Mouse (Mus musculus) macrophage (primary cell): ENCODE data around the gene Stap1. TPM values are rescaled to one million over a fixed set of nuclear protein-coding genes. Genes with fewer than 3 reads are reported as not detected.

ENCODE experiments used
- H3K27ac ChIP-seq: fragments of 350-480 bp; formaldehyde crosslinking; 2 replicates; pipeline ENCODE4 v1.9.0; 2021
- H3K36me3 ChIP-seq: fragments of 350-480 bp; formaldehyde crosslinking; 2 replicates; pipeline ENCODE4 v1.9.0; 2021; ENCODE audit errors: inconsistent target
- H3K4me3 ChIP-seq: fragments of 350-480 bp; formaldehyde crosslinking; 2 replicates; pipeline ENCODE4 v1.9.0; 2021; ENCODE audit errors: inconsistent target
- H3K79me2 ChIP-seq: fragments of 350-480 bp; formaldehyde crosslinking; 2 replicates; pipeline ENCODE4 v1.9.0; 2021; ENCODE audit errors: inconsistent target
- WGBS: methylation state at CpG from one replicate; pipeline ENCODE4 v1.1.7; 2026; ENCODE audit warnings: inconsistent platforms; ENCODE audit not compliant: missing documents; 5-methylcytosine and 5-hydroxymethylcytosine counted together
- polyA plus RNA-seq: library from polyadenylated mRNA; stranded (reverse); fragments of 250-400 nt; gene quantifications from 3 replicates; pipeline ENCODE4 v1.2.4, GENCODE M21; 2018; ENCODE audit warnings: inconsistent platforms

Gene Stap1
- polyA plus RNA-seq, 1 experiment from 2014 or later = 42.1 TPM

DNA sequence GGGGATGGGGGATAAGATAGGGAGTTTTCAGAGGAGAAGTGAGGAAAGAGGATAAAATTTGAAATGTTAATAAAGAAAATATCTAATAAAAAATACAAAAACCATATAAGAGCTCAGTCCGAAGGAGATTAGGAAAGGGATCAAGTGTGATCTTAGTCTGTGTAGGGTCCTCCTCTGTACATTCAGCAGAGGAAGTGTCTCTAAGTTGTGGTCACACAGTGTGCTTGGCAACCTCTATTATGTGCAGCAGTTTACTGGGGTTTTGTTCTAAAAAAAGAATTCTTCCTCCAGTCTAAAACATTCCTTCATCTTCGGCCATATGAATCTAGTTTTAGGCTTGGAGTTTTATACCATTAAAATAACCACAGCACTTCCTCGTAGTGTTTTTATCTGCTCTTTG lies 27.4 kb downstream of the Stap1 start:
- Histone ChIP-seq H3K36me3 (peaks cover 10% of the 10 kb centered on the region; the same call in 1 of the 2 replicates), H3K79me2 (no peaks in the 10 kb centered on the region), H3K4me3 (no peak overlapping the region), H3K27ac (no peak overlapping the region; the same call in 1 of the 2 replicates)
- WGBS = 9% methylated on average over 3 of the region's 3 CpGs

DNA sequence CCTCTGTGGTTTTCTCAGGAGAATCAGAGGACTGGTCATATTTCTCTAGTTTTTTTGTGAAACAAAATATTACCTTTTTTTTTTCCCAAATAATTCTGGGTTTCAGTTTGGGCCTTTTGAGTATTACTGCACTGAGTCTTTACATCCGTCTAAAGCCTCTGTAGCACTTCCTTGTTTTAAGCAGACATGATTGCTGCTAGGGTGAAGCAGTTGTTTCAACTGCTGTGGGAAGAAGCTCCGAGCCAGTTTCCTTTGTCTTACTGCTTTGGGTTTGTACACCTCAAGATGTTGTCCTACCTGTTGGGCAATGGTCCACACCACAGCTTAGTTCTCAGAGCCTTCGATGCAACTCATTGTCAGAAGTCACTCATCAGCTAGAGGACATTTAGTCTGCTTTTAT lies 29.1 kb downstream of the Stap1 start:
- WGBS = 26% methylated on average over 3 of the region's 3 CpGs
- peaks cover 8% of the 10 kb centered on the region; the same call in 1 of the 2 replicates for H3K36me3 ChIP-seq
- H3K79me2 ChIP-seq = no peaks in the 10 kb centered on the region
- peak overlapping the region; percentile 49 for H3K27ac ChIP-seq
- H3K4me3 ChIP-seq = no peak overlapping the region

GRCm38 (mm10) chr5:86102176-86102575 lies 30.6 kb downstream of the Stap1 start:
- Histone ChIP-seq H3K79me2 (no peaks in the 10 kb centered on the region), H3K27ac (no peak overlapping the region), H3K4me3 (no peak overlapping the region), H3K36me3 (peaks cover 11% of the 10 kb centered on the region; the same call in 1 of the 2 replicates)
- WGBS = 100% methylated on average over 2 of the region's 2 CpGs

- no peak overlapping the region for H3K27ac ChIP-seq
- no peaks in the 10 kb centered on the region for H3K79me2 ChIP-seq
- no peak overlapping the region for H3K4me3 ChIP-seq
- 95% methylated on average over 2 of the region's 2 CpGs for WGBS
- peaks cover 13% of the 10 kb centered on the region; the same call in 1 of the 2 replicates for H3K36me3 ChIP-seq
These were observed 35.1 kb downstream of the Stap1 start for GRCm38 (mm10) chr5:86106610-86107009.

DNA sequence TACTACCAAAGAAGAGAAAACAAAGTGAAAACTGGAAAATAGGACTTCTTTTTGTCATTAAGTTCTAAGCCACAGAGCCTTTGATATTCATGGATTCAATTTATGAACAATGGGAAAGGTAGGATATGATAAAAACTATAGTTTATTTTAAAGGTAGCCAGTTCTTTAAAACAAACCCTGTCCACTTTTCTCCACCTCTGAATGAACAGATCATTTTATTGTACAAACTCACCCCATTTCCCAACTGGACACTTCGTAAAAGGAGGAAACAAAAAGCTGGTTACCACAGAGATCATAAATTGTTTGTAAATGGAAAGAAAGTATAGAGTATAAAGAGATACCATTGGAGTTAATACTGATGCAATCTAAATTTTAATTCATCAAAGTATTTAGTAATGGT lies 39.5 kb downstream of the Stap1 start:
- Histone ChIP-seq H3K27ac (no peak overlapping the region), H3K79me2 (no peaks in the 10 kb centered on the region), H3K4me3 (no peak overlapping the region), H3K36me3 (peaks cover 5% of the 10 kb centered on the region; the same call in 1 of the 2 replicates)
- 85% methylated on average over 1 of the region's 1 CpGs for WGBS

GRCm38 (mm10) chr5:86113037-86113436 lies 41.5 kb downstream of the Stap1 start:
- 100% methylated on average over 2 of the region's 2 CpGs for WGBS
- no peak overlapping the region for H3K4me3 ChIP-seq
- no peak overlapping the region for H3K27ac ChIP-seq
- no peaks in the 10 kb centered on the region for H3K79me2 ChIP-seq
- no peaks in the 10 kb centered on the region; the same call in 1 of the 2 replicates for H3K36me3 ChIP-seq

GRCm38 (mm10) chr5:86113997-86114396 lies 42.5 kb downstream of the Stap1 start:
- no peaks in the 10 kb centered on the region; the same call in 1 of the 2 replicates for H3K36me3 ChIP-seq
- H3K4me3 ChIP-seq = no peak overlapping the region
- H3K27ac ChIP-seq = no peak overlapping the region
- WGBS = 91% methylated on average over 1 of the region's 1 CpGs
- H3K79me2 ChIP-seq = no peaks in the 10 kb centered on the region

DNA sequence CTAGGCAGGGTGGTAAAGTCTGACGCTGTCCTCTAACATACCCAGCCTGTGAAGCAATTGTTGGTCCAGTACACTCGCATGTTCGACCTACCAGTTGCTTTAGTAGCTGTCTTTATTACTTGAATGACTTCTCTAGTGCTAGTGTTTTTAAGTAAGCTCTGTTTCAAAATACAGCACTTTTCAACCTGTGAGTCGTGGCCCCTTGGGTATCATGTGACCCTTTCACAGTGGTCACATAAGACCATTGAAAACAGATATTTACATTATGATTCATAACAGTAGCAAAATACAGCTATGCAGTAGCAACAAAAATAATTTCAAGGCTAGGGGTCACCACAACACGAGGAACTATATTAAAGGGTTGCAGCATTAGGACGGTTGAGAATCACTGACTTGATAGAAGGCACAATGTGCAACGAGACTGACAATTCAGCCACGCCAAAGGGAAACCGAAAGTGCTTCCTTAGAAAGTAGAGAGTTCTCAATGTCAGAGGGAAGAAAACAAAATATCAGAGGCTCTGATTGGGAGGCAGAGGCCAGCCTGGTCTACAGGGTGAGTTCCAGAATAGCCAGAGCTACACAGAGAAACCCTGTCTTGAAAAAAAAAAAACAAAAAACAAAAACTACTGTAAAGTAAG lies 47.0 kb downstream of the Stap1 start:
- H3K36me3 ChIP-seq = peaks cover 12% of the 10 kb centered on the region; the same call in 1 of the 2 replicates
- peak overlapping the region; percentile 4; the same call in 1 of the 2 replicates for H3K4me3 ChIP-seq
- no peaks in the 10 kb centered on the region for H3K79me2 ChIP-seq
- peak overlapping the region; percentile 12; the same call in 1 of the 2 replicates for H3K27ac ChIP-seq
- 58% methylated on average over 9 of the region's 9 CpGs for WGBS

DNA sequence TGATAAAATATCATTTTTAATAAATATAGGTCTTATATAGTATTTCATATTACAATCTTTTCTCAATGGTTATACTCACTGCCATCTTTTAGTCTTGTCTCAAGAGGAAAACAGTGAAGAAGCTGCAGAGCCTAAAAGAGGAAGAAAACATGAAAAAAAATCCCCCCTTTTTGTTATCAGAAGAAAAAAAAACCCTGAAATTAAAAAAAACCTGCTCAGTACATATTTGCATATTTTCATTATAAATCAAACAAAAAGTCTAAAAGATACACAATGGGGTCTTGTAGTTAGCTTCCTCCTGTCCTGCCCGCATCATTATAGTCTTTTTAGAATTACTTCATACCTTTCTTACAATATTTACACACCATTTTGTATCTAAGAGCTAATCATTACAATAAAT lies 57.2 kb downstream of the Stap1 start:
- no peak overlapping the region for H3K4me3 ChIP-seq
- H3K36me3 ChIP-seq = 0 out of 2 replicates have a peak, but pooled peaks cover 18% of the 10 kb centered on the region
- WGBS = 100% methylated on average over 1 of the region's 1 CpGs
- no peaks in the 10 kb centered on the region for H3K79me2 ChIP-seq
- H3K27ac ChIP-seq = no peak overlapping the region

GRCm38 (mm10) chr5:86129828-86130227 lies 58.3 kb downstream of the Stap1 start:
- Histone ChIP-seq H3K36me3 (0 out of 2 replicates have a peak, but pooled peaks cover 16% of the 10 kb centered on the region), H3K79me2 (no peaks in the 10 kb centered on the region), H3K4me3 (no peak overlapping the region), H3K27ac (peak overlapping the region; percentile 34)

Other genes starting within 250 kb of the Stap1 start
- gene Cenpc1, start 6.2 kb upstream of the Stap1 start, polyA plus RNA-seq = 8.8 to 16.9 TPM (median 12.0 TPM) in 3 replicates
- gene Uba6, start 101.1 kb downstream of the Stap1 start, polyA plus RNA-seq = 8.5 to 13.8 TPM (median 9.9 TPM) in 3 replicates
- not detected in 3 replicates for gene Gnrhr, start 126.2 kb downstream of the Stap1 start, polyA plus RNA-seq
- not detected in 3 replicates for gene Tmprss11c, start 217.6 kb downstream of the Stap1 start, polyA plus RNA-seq